Mouse (Mus musculus) bone marrow, adult 2 months (tissue): ENCODE measurements around the gene Tsc22d4. TPM values are rescaled to one million over a fixed set of nuclear protein-coding genes. Genes with fewer than 3 reads are reported as not detected.

ENCODE experiments used
- H3K27ac ChIP-seq: fragments of 200-500 bp; 2 replicates; pipeline ENCODE4 v1.5.1; 2012; ENCODE audit warnings: low read depth, mild to moderate bottlenecking, control low read depth, inconsistent platforms, low read length; ENCODE audit not compliant: control insufficient read depth, poor library complexity, insufficient read depth
- H3K4me1 ChIP-seq: fragments of 200-500 bp; 2 replicates; pipeline ENCODE4 v1.6.1; 2011; ENCODE audit warnings: low read length; ENCODE audit not compliant: control insufficient read depth, insufficient read depth
- H3K4me3 ChIP-seq: fragments of 200-500 bp; replicated peaks from 2 replicates; pipeline ENCODE3; 2011; ENCODE audit warnings: mild to moderate bottlenecking, low read depth, low read length, control low read depth; ENCODE audit not compliant: control insufficient read depth
- CTCF ChIP-seq: fragments of 200-500 bp; IDR thresholded peaks from 2 replicates; pipeline ENCODE4 v1.5.1; 2011; ENCODE audit warnings: low read length, control low read depth; ENCODE audit not compliant: control insufficient read depth, insufficient read depth
- POLR2A ChIP-seq: fragments of 200-500 bp; IDR thresholded peaks from 2 replicates; pipeline ENCODE4 v1.6.1; 2011; ENCODE audit warnings: low read depth, mild to moderate bottlenecking, control low read depth, low read length, borderline replicate concordance; ENCODE audit not compliant: control insufficient read depth
- WGBS: fragments of 180-500 bp; shearing (Covaris S2); methylation state at CpG from one replicate; pipeline ENCODE4 v1.1.7; 2018; 5-methylcytosine and 5-hydroxymethylcytosine counted together
- polyA plus RNA-seq: library from polyadenylated mRNA; stranded (reverse); fragments of >200 nt; gene quantifications from 2 replicates; pipeline ENCODE4 v1.2.4, GENCODE M21; 2011; ENCODE audit warnings: low replicate concordance; ENCODE audit not compliant: missing spikeins, insufficient read depth, insufficient read length

Gene Tsc22d4
- polyA plus RNA-seq, 1 experiment, result 144 TPM

DNA sequence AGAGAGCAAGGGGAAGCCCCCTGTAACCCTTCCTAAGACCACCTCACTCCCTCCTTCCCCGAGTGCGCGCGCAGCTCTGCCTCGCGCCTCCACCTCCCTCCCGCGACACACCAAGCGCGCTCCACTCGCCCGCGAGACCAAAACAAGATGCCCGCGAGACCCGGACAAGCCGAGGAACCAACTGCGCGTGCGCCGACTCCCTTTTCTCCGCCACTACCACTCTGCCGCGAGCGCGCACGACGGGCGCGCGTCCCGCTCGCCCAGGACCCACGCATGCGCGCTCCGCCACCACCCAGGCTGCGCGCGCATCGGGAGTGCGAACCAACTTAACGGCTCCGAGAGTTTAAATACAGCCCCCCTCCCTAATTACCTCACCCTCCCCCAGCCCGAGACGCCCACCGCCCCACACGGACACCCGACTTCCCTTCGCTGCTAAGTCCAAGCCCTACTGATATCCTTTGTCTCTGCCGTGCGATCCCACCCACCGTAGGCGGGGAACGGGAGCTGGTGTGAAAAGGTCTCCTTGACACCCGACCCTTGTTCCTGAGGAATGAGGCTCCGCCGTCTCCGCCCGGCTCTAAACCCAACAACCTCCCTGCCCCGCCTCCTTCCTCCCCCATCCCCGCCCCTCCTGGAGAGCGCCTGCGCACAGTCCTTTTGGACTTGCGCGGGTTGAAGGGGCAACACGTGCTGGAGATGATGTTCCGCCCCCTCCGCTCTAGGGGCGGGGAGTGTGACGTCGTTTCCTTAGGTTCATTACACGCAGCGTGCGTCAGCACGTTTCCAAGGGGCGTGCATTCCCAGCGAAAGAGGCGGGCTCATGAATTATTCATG lies 40.8 kb downstream of the Tsc22d4 start:
- TF ChIP-seq CTCF (no peak), POLR2A (peak; percentile 86)
- WGBS, result under 1% methylated on average over 79 of the region's 79 CpGs
- Histone ChIP-seq H3K4me1 (peaks cover 8% of the 10 kb centered on the region), H3K4me3 (peak overlapping the region; percentile 79), H3K27ac (peak overlapping the region; percentile 94)

DNA sequence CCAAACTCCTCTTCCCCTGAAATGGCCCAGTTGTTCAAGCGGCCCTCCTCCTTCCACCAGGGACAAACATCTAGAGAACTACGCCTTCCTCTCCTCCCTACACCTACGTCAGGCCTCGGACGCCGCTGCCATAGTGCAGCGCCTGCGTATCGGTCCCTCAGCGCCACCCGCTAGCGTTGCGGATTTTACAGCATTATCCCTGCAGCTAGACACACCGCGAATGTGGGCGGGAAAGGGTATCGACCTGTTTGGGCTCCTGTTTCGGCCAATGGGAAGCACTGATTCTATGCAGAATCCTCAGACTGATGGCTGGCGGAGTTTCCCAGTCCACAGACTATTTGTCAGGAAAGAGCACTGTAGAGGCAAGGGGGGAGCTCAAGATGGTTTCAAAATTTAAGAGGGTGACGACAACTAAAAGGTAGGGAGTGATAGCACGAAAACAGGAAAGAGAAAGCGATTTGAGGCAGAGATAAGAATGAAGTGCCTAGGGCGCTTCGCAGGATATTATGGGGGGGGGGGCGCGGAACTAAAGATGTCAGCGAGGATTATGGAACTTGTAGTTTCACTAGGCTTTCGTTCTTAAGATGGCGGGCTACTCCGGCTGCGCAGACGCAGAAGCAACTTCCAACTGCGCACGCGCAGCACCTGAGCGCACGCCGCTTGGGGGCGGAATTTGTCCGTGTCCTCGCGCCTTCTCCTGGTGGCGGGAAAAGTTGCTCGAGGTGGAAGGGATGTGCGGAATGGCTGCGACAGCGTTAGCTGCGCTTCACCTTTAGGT lies 41.8 kb downstream of the Tsc22d4 start, which contains the start of the genes Mepce and Zcwpw1:
TSS of gene Mepce (minus strand) at position 505 of the 778 bp plus-strand sequence.
TSS of gene Zcwpw1 (plus strand) at position 648 of the 778 bp plus-strand sequence.
- WGBS, result under 1% methylated on average over 48 of the region's 48 CpGs
- peak; percentile 72 for TF ChIP-seq CTCF
- peak; percentile 84; the same call in 1 of the 2 replicates for TF ChIP-seq POLR2A
- H3K4me1 ChIP-seq, result peaks cover 8% of the 10 kb centered on the region
- H3K27ac ChIP-seq, result peak within 1 kb of the TSS; percentile 94
- H3K4me3 ChIP-seq, result peak within 1 kb of the TSS; percentile 79

DNA sequence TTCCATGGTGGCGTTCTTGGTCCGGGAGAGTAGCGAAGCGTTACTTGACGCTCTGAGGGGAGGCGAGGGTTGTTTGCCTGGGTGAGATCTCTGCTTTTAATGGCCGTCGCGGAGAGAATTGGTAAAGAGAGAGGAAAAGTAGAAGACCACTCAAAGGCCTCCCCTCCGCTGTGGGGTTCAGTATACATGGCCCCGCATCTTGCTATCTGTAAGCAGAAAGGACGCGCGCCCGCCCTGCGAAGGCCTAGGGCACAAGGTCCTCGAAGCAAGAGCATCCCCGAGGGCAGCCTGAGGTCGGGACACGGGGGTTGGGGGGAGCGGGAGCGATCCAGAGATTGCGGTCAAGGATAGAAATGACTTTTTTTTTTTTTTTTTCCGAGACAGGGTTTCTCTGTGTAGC lies 42.6 kb downstream of the Tsc22d4 start:
- WGBS, result 76% methylated on average over 24 of the region's 24 CpGs
- peaks cover 8% of the 10 kb centered on the region for H3K4me1 ChIP-seq
- peak overlapping the region; percentile 22 for H3K4me3 ChIP-seq

DNA sequence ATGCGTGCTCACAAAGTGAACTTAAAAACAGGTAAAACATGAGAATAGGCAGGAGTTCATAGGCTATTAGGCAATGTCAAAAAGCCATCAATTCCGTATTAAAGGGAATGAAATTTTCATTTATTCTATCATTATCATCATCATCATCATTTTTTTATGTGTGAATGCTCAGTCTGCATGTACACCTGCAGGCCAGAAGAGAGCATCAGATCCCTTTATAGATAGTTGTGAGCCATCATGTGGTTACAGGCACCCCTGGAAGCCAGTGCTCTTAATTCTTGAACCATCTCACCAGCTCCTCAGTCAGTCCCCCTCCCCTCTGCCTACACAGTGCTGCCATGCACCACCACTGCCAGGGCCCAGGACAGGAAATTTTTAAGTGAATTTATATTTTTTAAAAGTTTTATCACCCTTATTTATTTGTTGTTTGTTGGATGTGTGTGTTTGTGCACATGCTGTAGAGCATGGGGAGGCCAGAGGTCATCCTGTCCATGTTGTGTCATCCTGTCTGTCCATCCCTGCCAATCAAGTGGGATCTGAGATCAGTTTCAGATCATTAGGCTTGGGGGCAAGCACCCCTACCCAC lies 43.5 kb downstream of the Tsc22d4 start:
- Histone ChIP-seq H3K4me3 (no peak overlapping the region), H3K4me1 (peaks cover 5% of the 10 kb centered on the region), H3K27ac (no peak overlapping the region)
- 86% methylated on average over 2 of the region's 2 CpGs for WGBS
- no peak for TF ChIP-seq POLR2A

More for the DNA sequence above, 42.6 kb downstream of the Tsc22d4 start:
- H3K27ac ChIP-seq, result no peak overlapping the region
- TF ChIP-seq CTCF, result no peak
- no peak for TF ChIP-seq POLR2A

DNA sequence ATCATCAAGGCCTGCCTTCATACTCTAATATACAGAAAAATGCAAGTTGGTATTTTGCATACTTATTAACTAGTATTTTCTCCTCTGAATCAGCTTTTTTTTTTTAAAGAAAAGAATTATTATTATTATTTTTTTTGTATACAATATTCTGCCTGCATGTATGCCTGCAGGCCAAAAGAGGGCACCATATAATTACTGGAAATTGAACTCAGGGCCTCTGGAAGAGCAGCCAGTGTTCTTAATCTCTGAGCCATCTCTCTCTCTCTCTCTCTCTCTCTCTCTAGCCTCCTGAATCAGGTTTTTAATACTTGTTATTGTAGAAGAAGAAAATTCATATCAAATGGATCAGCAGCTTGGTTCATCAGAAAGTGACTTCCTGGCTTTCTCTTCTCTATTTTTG lies 46.0 kb downstream of the Tsc22d4 start:
- no peak overlapping the region for H3K27ac ChIP-seq
- TF ChIP-seq POLR2A (no peak), CTCF (no peak)
- H3K4me3 ChIP-seq, result no peak overlapping the region
- no peaks in the 10 kb centered on the region; the same call in 1 of the 2 replicates for H3K4me1 ChIP-seq

DNA sequence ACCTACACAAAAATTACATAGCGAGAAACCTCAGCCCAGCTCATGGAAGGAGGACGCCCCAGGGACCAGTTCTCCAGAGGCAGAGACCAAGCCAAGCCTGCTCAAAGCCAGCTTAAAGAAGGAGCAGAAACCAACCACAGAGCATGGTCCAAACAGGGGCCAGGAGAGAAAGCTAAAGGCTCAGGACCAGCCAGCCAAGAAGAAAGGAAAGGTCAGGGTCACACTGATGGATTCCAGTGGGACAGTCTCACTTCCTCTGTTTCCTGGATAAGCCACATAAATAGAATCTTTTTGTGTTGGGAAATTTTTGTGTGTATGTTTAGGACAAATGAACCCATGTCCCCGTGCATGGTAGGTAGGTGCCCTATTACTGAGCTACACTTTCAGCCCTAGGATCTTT lies 51.1 kb downstream of the Tsc22d4 start:
- H3K4me1 ChIP-seq, result no peaks in the 10 kb centered on the region; the same call in 1 of the 2 replicates
- TF ChIP-seq CTCF, result no peak
- no peak for TF ChIP-seq POLR2A
- no peak overlapping the region for H3K4me3 ChIP-seq
- no peak overlapping the region for H3K27ac ChIP-seq
- 51% methylated on average over 3 of the region's 3 CpGs for WGBS

DNA sequence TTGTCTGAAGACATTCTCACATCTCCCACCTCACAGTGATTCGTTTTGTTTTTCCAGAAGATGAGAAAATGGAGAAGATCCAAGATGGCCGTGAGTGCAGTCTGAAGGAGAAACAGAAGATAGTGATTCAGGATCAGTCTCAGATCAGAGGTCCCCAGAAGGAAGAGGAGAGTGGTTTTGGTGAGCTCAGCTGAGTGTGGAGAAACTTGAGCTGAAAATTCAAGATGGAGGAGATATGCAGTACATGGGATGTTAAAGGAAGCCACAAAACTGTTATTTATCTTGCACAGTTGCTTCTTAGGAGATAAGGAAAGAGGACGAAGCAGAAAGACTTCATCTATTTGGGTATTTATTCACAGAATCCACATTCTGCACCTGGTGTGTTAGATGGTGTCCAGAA lies 55.4 kb downstream of the Tsc22d4 start:
- Histone ChIP-seq H3K4me1 (no peaks in the 10 kb centered on the region; the same call in 1 of the 2 replicates), H3K27ac (no peak overlapping the region), H3K4me3 (no peak overlapping the region)
- 59% methylated on average over 3 of the region's 3 CpGs for WGBS
- TF ChIP-seq POLR2A, result no peak
- no peak for TF ChIP-seq CTCF

DNA sequence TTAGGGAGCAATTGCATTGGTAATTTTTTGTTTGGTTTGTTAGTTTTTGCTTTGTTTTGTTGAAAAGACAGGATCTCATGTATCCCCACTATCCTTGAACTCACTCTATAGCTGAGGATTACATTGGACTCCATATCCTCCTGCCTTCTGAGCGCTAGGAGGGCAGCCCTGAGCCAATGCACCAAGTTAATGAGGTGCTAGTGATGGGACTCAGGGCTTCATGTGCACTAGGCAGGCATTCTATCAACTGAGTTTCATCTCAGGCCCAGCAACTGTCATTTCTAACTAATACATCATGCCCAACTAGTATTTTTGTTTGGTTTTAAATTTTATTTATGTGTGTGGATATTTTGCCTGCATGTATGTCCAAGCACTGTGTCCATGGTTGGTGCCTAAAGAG lies 60.6 kb downstream of the Tsc22d4 start:
- 74% methylated on average over 1 of the region's 1 CpGs for WGBS
- TF ChIP-seq POLR2A (no peak), CTCF (no peak)
- Histone ChIP-seq H3K27ac (no peak overlapping the region), H3K4me1 (no peaks in the 10 kb centered on the region), H3K4me3 (no peak overlapping the region)
